Mouse (Mus musculus): ENCODE data around the gene Glt28d2.
"Not testable (repeated sequence)": the region's sequence is repeated elsewhere in the genome, so short reads cannot be mapped to it uniquely, and the experiment has no call there.

Gene Glt28d2

DNA sequence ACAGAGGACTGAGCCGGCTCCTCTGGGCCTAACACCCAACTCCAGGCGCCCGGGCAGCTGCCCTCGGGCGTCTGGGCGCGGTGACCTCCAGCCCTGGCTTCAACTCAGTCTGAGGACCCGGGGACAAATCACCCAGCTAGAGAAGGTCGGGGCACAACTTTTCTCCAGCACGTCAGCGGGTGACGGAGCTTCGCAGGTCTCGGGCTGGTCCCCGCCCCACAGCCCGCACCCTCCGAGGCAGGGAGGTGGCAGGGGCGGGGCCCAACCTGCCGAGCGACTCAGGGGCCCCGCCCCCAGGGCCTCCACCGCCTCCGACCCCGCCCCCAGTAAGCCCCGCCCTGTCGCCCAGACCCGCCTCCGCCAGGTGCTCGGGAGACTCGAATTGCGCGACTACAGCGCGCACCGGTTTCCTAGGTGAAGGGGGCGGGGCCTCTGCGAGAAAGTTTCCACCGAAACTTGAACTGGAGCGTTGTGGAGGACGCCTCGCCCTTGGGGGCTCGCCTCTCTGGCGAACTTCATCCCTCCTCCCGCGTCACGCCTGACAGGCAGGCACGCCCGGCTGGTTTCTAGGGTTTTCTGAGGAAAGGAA lies at the start of gene Glt28d2, which contains the start of gene Gm37240:
Gene Glt28d2 (minus strand): TSS at position 278 of the 589 bp plus-strand sequence.
Gene Gm37240 (minus strand): TSS at position 280 of the 589 bp plus-strand sequence.
- DNase-seq (ENCODE audit: low spot score) = peak; percentile 82

- no peak for DNase-seq (ENCODE audit: low spot score)
Observed at GRCm38 (mm10) chr3:85933586-85933985, 46.3 kb upstream of the Glt28d2 start.

DNA sequence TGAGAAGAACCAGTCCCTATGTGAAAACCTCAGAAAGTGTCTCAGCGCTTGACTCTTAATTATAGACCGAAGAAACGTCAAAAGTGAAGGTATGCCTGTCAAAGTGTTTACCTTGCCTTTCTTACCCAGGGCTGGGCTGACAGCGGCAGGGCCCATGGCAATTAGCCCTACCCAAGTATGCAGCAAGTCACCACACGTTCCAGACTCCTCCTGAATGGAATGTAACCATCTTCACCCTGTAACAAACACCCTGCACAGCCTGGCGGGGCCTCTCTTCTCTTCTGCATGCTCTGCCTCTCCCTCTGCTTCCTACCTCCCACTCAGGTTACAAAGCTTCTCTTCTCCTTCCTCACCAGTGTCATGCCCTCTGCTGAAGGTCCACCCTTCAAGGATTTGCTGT lies 44.5 kb upstream of the Glt28d2 start:
- DNase-seq (ENCODE audit: low spot score) = no peak

- DNase-seq (ENCODE audit: low spot score) = no peak
Observed at GRCm38 (mm10) chr3:85930671-85931255, 43.4 kb upstream of the Glt28d2 start.

- no peak for DNase-seq (ENCODE audit: low spot score)
Observed at GRCm38 (mm10) chr3:85929711-85930110, 42.4 kb upstream of the Glt28d2 start.

GRCm38 (mm10) chr3:85928140-85928611 lies 40.9 kb upstream of the Glt28d2 start:
- DNase-seq (ENCODE audit: low spot score) = no peak

DNA sequence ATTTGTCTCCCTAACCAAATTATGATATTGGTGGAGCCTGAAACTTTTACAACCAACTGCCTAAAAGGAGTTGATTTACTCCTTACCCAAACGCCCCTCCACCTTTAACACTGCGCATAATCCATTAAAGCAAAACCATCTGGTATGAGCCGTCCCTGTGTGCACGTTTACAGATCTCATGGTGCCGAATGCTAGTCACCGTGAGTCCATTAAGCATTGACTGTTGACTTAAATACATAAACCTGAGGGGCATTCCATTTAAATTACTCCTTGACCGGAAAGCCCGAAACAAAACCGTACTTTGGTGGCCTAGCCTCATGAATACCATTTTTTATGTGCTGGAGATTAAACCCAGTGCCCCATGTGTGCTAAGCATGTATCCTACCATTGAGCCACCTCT lies 40.0 kb upstream of the Glt28d2 start:
- DNase-seq (ENCODE audit: low spot score) = no peak

GRCm38 (mm10) chr3:85923954-85924945 lies 36.9 kb upstream of the Glt28d2 start:
- peak; percentile 38 for DNase-seq (ENCODE audit: low spot score)

GRCm38 (mm10) chr3:85923343-85923742 lies 36.0 kb upstream of the Glt28d2 start:
- DNase-seq (ENCODE audit: low spot score) = no peak

DNA sequence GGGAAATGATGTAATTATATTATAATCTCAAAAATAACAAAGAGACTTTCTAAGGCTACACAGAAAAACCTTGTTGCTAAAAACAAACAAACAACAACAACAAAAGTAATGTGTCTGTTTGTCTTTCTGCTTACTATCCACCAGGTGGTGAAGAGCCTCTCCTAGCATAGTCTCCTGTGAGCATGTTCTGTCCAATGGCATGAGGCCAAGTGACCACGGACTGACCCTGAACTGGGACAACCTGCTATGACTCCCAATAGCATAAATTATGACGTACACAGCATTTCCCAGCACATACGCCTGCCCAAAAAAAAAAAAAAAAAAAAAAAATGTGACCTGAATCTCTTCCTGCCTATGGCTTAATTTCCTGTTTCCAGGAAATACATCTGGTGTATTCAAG lies 35.0 kb upstream of the Glt28d2 start:
- peak; percentile 4 for DNase-seq (ENCODE audit: low spot score)

- not testable (repeated sequence) for DNase-seq (ENCODE audit: low spot score)
Observed at GRCm38 (mm10) chr3:85920671-85921070, 33.4 kb upstream of the Glt28d2 start.

DNA sequence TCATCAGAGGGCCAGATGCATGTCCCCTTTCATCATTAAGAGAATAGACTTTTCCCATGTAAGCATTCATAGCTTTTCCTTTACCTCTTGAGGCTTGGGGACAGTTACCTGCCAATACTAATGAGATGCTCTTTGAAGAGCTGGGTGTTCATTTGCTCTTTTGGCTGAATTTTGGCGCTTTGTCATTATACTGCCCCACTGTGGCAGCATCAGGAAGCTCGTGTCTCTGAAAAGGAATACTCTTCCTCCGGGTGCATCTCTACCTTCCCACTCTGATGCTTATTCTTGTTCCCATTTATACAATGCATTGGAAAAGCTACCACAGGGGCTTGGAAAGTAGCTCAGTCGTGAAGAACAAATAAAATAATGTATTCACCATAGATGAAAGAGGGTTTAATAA lies 30.3 kb upstream of the Glt28d2 start:
- no peak for DNase-seq (ENCODE audit: low spot score)

DNA sequence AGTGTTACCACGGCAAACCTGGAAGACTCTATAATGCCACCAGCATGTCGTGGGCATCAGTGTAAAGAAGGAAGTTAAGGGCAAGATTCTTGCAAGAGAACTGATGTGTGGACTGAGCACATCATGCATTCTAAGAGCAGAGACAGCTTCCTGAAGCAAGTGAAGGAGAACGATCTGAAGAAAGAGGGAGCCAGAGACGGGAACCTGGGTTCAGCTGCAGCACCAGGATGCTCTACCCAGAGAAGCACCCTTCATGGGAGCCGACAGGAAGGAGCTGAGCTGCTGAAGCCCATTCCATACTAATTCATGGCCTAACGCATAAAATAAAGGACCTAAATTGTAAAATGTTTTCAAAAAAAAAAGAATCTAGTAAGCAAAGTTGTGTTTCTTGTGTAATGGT lies 27.5 kb upstream of the Glt28d2 start:
- no peak for DNase-seq (ENCODE audit: low spot score)

DNA sequence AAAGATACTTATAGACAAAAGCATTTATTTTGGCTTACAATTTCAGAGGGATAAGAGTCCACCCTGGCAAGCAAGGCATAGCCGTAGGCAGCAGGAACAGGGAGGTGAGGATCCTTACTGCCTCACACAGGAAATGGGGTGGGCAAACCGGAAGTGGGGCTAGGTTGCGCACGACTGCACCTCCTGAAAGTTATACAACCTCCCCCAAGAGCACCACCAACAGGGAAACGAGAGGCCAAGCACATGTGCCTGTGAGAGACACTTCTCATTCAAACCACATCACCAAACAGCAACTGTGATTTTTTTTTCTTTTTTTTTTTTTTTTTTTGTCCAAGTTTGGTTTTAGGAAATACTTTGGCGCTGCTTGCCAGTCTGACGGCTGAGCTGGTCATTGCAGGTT lies 19.8 kb upstream of the Glt28d2 start:
- DNase-seq (ENCODE audit: low spot score) = no peak

GRCm38 (mm10) chr3:85904371-85904770 lies 17.1 kb upstream of the Glt28d2 start:
- DNase-seq (ENCODE audit: low spot score) = no peak

DNA sequence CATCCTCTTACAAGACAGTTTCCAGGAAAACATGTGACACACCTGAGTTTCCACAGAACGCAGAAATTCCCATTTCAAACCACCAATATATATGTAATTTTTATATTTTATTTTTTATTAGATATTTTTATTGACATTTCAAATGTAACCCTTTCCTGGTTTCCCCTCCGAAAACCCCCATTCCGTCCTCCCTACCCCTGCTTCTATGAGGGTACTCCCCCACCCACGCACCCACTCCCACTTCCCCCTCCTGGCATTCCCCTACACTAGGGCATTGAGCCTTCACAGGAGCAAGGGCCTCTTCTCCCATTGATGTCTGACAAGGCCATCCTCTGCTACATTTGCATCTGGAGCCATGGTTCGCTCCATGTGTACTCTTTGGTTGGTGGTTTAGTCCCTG lies 7.7 kb upstream of the Glt28d2 start:
- DNase-seq (ENCODE audit: low spot score) = no peak

DNA sequence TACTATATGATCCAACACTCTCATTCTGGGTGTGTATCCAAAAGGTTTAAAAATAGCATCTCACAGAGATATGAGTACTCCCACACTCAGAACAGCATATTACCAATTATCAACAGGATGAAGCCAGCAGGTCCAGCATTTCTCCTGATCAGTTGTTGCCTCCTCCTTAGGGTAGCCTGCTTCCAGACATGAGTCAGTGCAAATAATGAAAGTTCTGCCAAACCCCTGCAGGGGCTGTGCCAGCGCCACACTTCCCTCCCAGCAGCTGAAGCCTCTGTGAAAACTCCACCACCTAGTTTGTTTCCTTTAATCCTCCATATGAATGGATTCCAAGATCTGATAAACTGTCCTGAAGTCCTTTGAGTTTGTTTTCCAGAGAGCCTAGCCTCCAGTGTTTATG lies 4.3 kb upstream of the Glt28d2 start:
- no peak for DNase-seq (ENCODE audit: low spot score)

- DNase-seq (ENCODE audit: low spot score) = no peak
Observed at GRCm38 (mm10) chr3:85888221-85888671, 930 bp upstream of the Glt28d2 start.

DNA sequence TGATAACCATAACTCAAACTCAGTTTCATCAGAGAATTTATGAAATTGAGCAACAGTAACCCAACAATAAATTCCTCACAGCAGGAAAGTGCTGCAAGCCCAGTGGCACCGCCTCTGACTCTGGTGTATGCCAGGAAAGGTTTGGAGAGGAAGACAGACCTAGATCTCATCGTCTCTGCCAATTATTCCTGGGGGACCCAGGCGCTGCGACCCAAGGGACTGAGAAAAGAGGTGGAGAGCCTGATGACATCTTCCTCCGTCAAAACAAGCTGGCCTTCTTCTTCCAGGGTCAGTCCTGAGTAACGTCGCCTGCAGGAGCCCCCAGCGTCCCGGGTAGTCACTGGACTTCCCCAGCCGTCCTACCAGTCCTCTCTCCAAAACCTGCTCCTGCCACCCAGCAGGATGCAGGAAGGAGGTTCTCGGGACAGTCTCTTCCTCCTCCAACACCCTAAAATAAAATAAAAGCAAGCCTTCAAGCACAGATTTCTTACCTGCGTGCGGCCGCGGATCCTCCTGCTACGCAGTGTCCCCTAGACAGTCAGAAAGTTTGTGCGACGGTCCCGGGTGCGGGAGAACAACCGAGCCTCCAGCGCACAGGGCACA lies 579 bp downstream of the Glt28d2 start:
- no peak for DNase-seq (ENCODE audit: low spot score)

GRCm38 (mm10) chr3:85885906-85886305 lies 1.4 kb downstream of the Glt28d2 start:
- no peak for DNase-seq (ENCODE audit: low spot score)

- peak; percentile 28 for DNase-seq (ENCODE audit: low spot score)
Observed at GRCm38 (mm10) chr3:85880687-85881086, 6.6 kb downstream of the Glt28d2 start.

GRCm38 (mm10) chr3:85880068-85880467 lies 7.2 kb downstream of the Glt28d2 start:
- DNase-seq (ENCODE audit: low spot score) = no peak
